Mouse (Mus musculus): ENCODE measurements around the gene Bdnf. TPM values are rescaled to one million over a fixed set of nuclear protein-coding genes. Genes with fewer than 3 reads are reported as not detected.

Bdnf gene
- polyA plus RNA-seq, 1 experiment from 2014 or later: 2.0 TPM

- Histone ChIP-seq H3K27me3 (ENCODE audit: insufficient read depth, poor library complexity, severe bottlenecking) (no peaks in the 10 kb centered on the region), H3K9me3 (no peaks in the 10 kb centered on the region), H3K4me1 (replicated peaks) (peaks cover 3% of the 10 kb centered on the region; the same call in 1 of the 2 replicates), H3K4me3 (no peak overlapping the region), H3K27ac (no peak overlapping the region), H3K36me3 (no peaks in the 10 kb centered on the region)
- WGBS: 80% methylated on average over 1 of the region's 1 CpGs
- DNase-seq (ENCODE audit: low spot score): no peak
These were observed 76.0 kb downstream of the Bdnf start for GRCm38 (mm10) chr2:109750484-109750883.

- DNase-seq (ENCODE audit: low spot score): no peak
- no peak overlapping the region for H3K27ac ChIP-seq
- peaks cover 3% of the 10 kb centered on the region; the same call in 1 of the 2 replicates for H3K4me1 ChIP-seq (replicated peaks)
- no peak overlapping the region for H3K4me3 ChIP-seq
- H3K9me3 ChIP-seq: no peaks in the 10 kb centered on the region
- H3K36me3 ChIP-seq: no peaks in the 10 kb centered on the region
- no peaks in the 10 kb centered on the region for H3K27me3 ChIP-seq (ENCODE audit: insufficient read depth, poor library complexity, severe bottlenecking)
- WGBS: 98% methylated on average over 2 of the region's 2 CpGs
These were observed 81.8 kb downstream of the Bdnf start for GRCm38 (mm10) chr2:109756305-109756704.

DNA sequence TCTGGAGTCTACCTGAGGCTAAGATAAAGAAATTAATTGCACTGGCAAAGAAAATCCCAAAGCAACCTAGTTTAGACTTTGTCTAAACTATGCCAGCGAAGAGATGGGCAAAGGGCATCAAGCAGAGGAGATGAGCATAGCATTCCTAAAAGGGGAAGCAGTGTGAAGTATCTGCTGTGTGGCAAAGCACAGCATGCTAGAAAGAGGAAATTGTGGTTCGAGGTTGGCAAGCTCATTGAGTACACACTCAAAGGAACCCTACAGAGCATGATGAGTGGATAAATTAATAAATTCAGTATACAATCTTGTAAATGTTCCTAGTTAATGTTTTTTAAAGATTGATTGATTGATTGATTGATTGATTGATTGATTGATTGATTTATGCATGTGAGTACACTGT is 92.3 kb downstream of the Bdnf start:
- 88% methylated on average over 2 of the region's 2 CpGs for WGBS

GRCm38 (mm10) chr2:109768814-109769213 is 94.3 kb downstream of the Bdnf start:
- DNase-seq (ENCODE audit: low spot score): no peak
- H3K36me3 ChIP-seq: no peaks in the 10 kb centered on the region
- 90% methylated on average over 3 of the region's 3 CpGs for WGBS
- H3K4me1 ChIP-seq (replicated peaks): no peaks in the 10 kb centered on the region
- no peak overlapping the region for H3K4me3 ChIP-seq
- no peak overlapping the region for H3K27ac ChIP-seq
- H3K27me3 ChIP-seq (ENCODE audit: insufficient read depth, poor library complexity, severe bottlenecking): no peaks in the 10 kb centered on the region
- no peaks in the 10 kb centered on the region for H3K9me3 ChIP-seq

More for the DNA sequence above, 92.3 kb downstream of the Bdnf start:
- H3K9me3 ChIP-seq: no peaks in the 10 kb centered on the region
- no peaks in the 10 kb centered on the region for H3K36me3 ChIP-seq
- no peak for DNase-seq (ENCODE audit: low spot score)
- no peak overlapping the region for H3K27ac ChIP-seq
- H3K4me3 ChIP-seq: no peak overlapping the region
- H3K4me1 ChIP-seq (replicated peaks): no peaks in the 10 kb centered on the region
- H3K27me3 ChIP-seq (ENCODE audit: insufficient read depth, poor library complexity, severe bottlenecking): no peaks in the 10 kb centered on the region

GRCm38 (mm10) chr2:109776374-109776773 is 101.9 kb downstream of the Bdnf start:
- Histone ChIP-seq H3K9me3 (no peaks in the 10 kb centered on the region), H3K4me3 (no peak overlapping the region), H3K4me1 (replicated peaks) (no peaks in the 10 kb centered on the region), H3K27me3 (ENCODE audit: insufficient read depth, poor library complexity, severe bottlenecking) (no peaks in the 10 kb centered on the region), H3K36me3 (no peaks in the 10 kb centered on the region), H3K27ac (no peak overlapping the region)
- DNase-seq (ENCODE audit: low spot score): no peak
- 63% methylated on average over 6 of the region's 6 CpGs for WGBS

Other genes starting within 250 kb of the Bdnf start
- gene Lin7c, start 216.2 kb downstream of the Bdnf start, polyA plus RNA-seq (2016; fragmentation: Nextera tagmentation; extraction: Ambion mirVana): 91.5 and 96.0 TPM in 2 replicates
- gene Lgr4, start 242.9 kb downstream of the Bdnf start, polyA plus RNA-seq (2016; fragmentation: Nextera tagmentation; extraction: Ambion mirVana): 13.0 TPM in 2 replicates

Data from hindbrain, embryonic 10.5 days (tissue).